Mouse (Mus musculus) CH12.LX (cell line): Measurements from ENCODE around the gene AI467606.

ENCODE experiments used
- BHLHE40 ChIP-seq: IDR thresholded peaks from 2 replicates; pipeline ENCODE4 v1.6.1; 2011; ENCODE audit warnings: mild to moderate bottlenecking, low read depth, low read length, improper control_type of control experiment
- CTCF ChIP-seq, 2 experiments: IDR thresholded peaks in 1 of 2; conservative IDR thresholded peaks in 1 of 2; 2 replicates each; pipeline ENCODE4 v1.5.1; 2011 to 2012; ENCODE audit warnings: low read depth in 2 of 2, low read length in 2 of 2, improper control_type of control experiment in 1 of 2, inconsistent platforms in 1 of 2, mild to moderate bottlenecking in 1 of 2, moderate library complexity in 1 of 2
- PAX5 ChIP-seq: IDR thresholded peaks from 2 replicates; pipeline ENCODE4 v1.6.1; 2012; ENCODE audit warnings: low read length, inconsistent platforms, mixed read lengths
- POLR2A ChIP-seq: IDR thresholded peaks from 2 replicates; pipeline ENCODE4 v1.6.1; 2011; ENCODE audit warnings: low read depth, mild to moderate bottlenecking, improper control_type of control experiment, low read length
- POLR2AphosphoS2 ChIP-seq: IDR thresholded peaks from 2 replicates; pipeline ENCODE4 v1.6.1; 2011; ENCODE audit warnings: low read depth, low read length, improper control_type of control experiment
- RAD21 ChIP-seq: IDR thresholded peaks from 2 replicates; pipeline ENCODE4 v1.6.1; 2011; ENCODE audit warnings: low read depth, mild to moderate bottlenecking, low read length, improper control_type of control experiment, moderate library complexity
- RCOR1 ChIP-seq: conservative IDR thresholded peaks from 2 replicates; pipeline ENCODE4 v1.6.1; 2012; ENCODE audit warnings: low read depth, mild to moderate bottlenecking, inconsistent platforms, low read length, improper control_type of control experiment
- SIN3A ChIP-seq: IDR thresholded peaks from 2 replicates; pipeline ENCODE4 v1.6.1; 2012; ENCODE audit warnings: low read length, improper control_type of control experiment, inconsistent platforms
- UBTF ChIP-seq: IDR thresholded peaks from 2 replicates; pipeline ENCODE4 v1.6.1; 2012; ENCODE audit warnings: low read depth, mild to moderate bottlenecking, inconsistent platforms, low read length, improper control_type of control experiment, moderate library complexity
- ZMIZ1 ChIP-seq: IDR thresholded peaks from 2 replicates; pipeline ENCODE4 v1.6.1; 2012; ENCODE audit warnings: low read depth, mild to moderate bottlenecking, inconsistent platforms, low read length, improper control_type of control experiment

GRCm38 (mm10) chr7:127102148-127102547 is 11.0 kb downstream of the AI467606 start:
- TF ChIP-seq RCOR1 (no peak), POLR2A (no peak), ZMIZ1 (no peak), CTCF (conservative IDR thresholded peaks at IDR 0.05 in 1 of 2, IDR thresholded peaks at IDR 0.05 in 1 of 2; ENCODE audit: low read depth in 2 of 2, low read length in 2 of 2) (no peak), SIN3A (no peak), BHLHE40 (no peak), PAX5 (no peak), POLR2AphosphoS2 (no peak), UBTF (no peak), RAD21 (no peak)
